Mouse (Mus musculus): ENCODE data around the gene Aggf1.

The Aggf1 gene

GRCm38 (mm10) chr13:95332086-95332899 lies 42.9 kb downstream of the Aggf1 start:
- DNase-seq (ENCODE audit: low spot score): no peak

GRCm38 (mm10) chr13:95330507-95330906 lies 44.6 kb downstream of the Aggf1 start:
- DNase-seq (ENCODE audit: low spot score): no peak

- no peak for DNase-seq (ENCODE audit: low spot score)
These were observed 46.4 kb downstream of the Aggf1 start for GRCm38 (mm10) chr13:95328767-95329166.

- DNase-seq (ENCODE audit: low spot score): no peak
These were observed 47.8 kb downstream of the Aggf1 start for GRCm38 (mm10) chr13:95327345-95327741.

GRCm38 (mm10) chr13:95326611-95327344 lies 48.4 kb downstream of the Aggf1 start:
- DNase-seq (ENCODE audit: low spot score): peak; percentile 47

- DNase-seq (ENCODE audit: low spot score): no peak
These were observed 49.1 kb downstream of the Aggf1 start for GRCm38 (mm10) chr13:95325907-95326550.

GRCm38 (mm10) chr13:95325080-95325906 lies 49.9 kb downstream of the Aggf1 start:
- DNase-seq (ENCODE audit: low spot score): peak; percentile 88

GRCm38 (mm10) chr13:95324626-95325079 lies 50.5 kb downstream of the Aggf1 start:
- DNase-seq (ENCODE audit: low spot score): no peak

GRCm38 (mm10) chr13:95323950-95324625 lies 51.1 kb downstream of the Aggf1 start:
- peak; percentile 47 for DNase-seq (ENCODE audit: low spot score)

GRCm38 (mm10) chr13:95323400-95323799 lies 51.8 kb downstream of the Aggf1 start, which contains the start of gene Zbed3:
Gene Zbed3, plus strand, starts transcription at chr13:95323612.
- no peak for DNase-seq (ENCODE audit: low spot score)

GRCm38 (mm10) chr13:95320451-95320850 lies 54.7 kb downstream of the Aggf1 start:
- DNase-seq (ENCODE audit: low spot score): peak; percentile 25

- no peak for DNase-seq (ENCODE audit: low spot score)
These were observed 56.0 kb downstream of the Aggf1 start for GRCm38 (mm10) chr13:95319153-95319552.

- no peak for DNase-seq (ENCODE audit: low spot score)
These were observed 63.1 kb downstream of the Aggf1 start for GRCm38 (mm10) chr13:95312016-95312415.

- no peak for DNase-seq (ENCODE audit: low spot score)
These were observed 68.0 kb downstream of the Aggf1 start for GRCm38 (mm10) chr13:95307100-95307655.

GRCm38 (mm10) chr13:95306596-95306995 lies 68.6 kb downstream of the Aggf1 start:
- no peak for DNase-seq (ENCODE audit: low spot score)

Data from yolk sac, embryonic 10.5 days (tissue).